Mouse (Mus musculus) cerebellum, adult 2 months (tissue): ENCODE results near the gene Mybpc2.

Experiments used
- CTCF ChIP-seq: fragments of 200-500 bp; IDR thresholded peaks from 2 replicates; pipeline ENCODE4 v1.5.1; 2011; ENCODE audit warnings: low read depth, mild to moderate bottlenecking, control low read depth, low read length, moderate library complexity, borderline replicate concordance; ENCODE audit not compliant: insufficient read depth
- POLR2A ChIP-seq: fragments of 200-500 bp; IDR thresholded peaks from 2 replicates; pipeline ENCODE4 v1.6.1; 2011; ENCODE audit warnings: low read length, control low read depth, borderline replicate concordance; ENCODE audit not compliant: insufficient read depth

DNA sequence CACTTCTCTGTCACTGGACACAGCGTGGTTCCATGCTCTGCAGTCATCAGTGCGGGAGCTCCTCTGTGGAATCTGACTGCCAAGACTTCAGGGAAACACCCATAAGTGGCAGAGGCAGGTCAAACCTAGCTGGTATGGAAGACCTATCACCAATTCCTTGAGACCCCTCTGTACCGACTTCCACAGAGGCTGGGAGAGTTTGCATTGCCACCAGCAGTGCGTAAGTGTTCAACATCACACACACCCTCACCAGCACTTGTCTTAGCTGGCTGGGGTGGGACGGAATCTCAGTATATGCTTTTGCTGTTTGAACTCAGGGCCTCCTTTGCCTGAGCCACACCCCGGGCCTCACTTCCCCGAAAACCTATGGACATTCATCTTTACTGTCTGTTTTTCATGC is 36.5 kb downstream of the Mybpc2 start:
- no peak for TF ChIP-seq POLR2A
- no peak for TF ChIP-seq CTCF
